8 mouse cellular contexts compared by ENCODE assay signal in the genomic region with DNA sequence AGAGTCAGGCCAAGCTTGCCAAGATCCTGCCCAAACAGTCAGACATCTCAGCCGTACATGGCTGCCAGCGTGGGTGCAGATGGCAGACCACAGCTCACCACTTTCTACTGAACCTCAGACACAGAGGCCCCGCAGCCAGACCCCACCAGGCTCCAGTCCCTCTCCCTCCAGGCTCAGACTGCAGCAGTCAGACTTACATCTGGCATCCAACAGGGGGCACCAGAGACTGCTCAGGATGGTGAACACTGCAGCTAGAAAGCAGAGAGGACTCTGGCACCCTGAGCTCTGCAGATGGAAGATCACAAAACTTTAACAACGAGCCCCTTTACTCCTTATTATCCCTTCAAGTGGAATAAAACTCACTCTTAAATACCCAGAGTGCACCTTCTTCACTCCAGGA. TPM values are rescaled to one million over a fixed set of nuclear protein-coding genes. Genes with fewer than 3 reads are reported as not detected.
DNase-seq lines count a peak whose midpoint lies in the region; ATAC-seq and TF ChIP-seq lines count a peak whose summit lies in the region.

No protein-coding gene starts in this region.

- H3K4me2 ChIP-seq in forebrain, embryonic 15.5 days (replicated peaks) = no peak overlapping the region
- H3K4me2 ChIP-seq in hindbrain, postnatal 0 days (ENCODE audit: low read depth, low read length) = no peak overlapping the region

- peak; percentile 93 for TF ChIP-seq CTCF in hindbrain, postnatal 0 days (IDR thresholded peaks at IDR 0.05; ENCODE audit: low read depth)
- TF ChIP-seq CTCF in small intestine, adult 2 months (IDR thresholded peaks at IDR 0.05; ENCODE audit: extremely low read depth, insufficient read length, insufficient replicate concordance, low read depth, low read length) = peak; percentile 67; the same call in 1 of the 2 replicates

- peak; percentile 12 for DNase-seq in cerebellum, adult 11 months
- DNase-seq in c-Kit-positive CD71-positive TER-119-positive erythroid progenitor cells, embryonic 14.5 days (ENCODE audit: low spot score) = peak; percentile 5
- DNase-seq in hindbrain, postnatal 0 days (ENCODE audit: low spot score) = peak; percentile 87
- peak; percentile 68 to 77 for DNase-seq in layer of hippocampus, postnatal 36 days
- DNase-seq in mesoderm, embryonic 11.5 days (ENCODE audit: low read depth, low spot score) = peak; percentile 86

- no peak overlapping the region for H3K9ac ChIP-seq in forebrain, embryonic 15.5 days (replicated peaks)
- H3K9ac ChIP-seq in hindbrain, postnatal 0 days (replicated peaks; ENCODE audit: low read length) = no peak overlapping the region

- no peaks in the 10 kb centered on the region for H3K9me3 ChIP-seq in forebrain, embryonic 15.5 days
- no peaks in the 10 kb centered on the region for H3K9me3 ChIP-seq in hindbrain, postnatal 0 days (ENCODE audit: low read length)

- H3K4me1 ChIP-seq in forebrain, embryonic 15.5 days = no peaks in the 10 kb centered on the region
- H3K4me1 ChIP-seq in hindbrain, postnatal 0 days (ENCODE audit: insufficient read depth, low read length) = no peaks in the 10 kb centered on the region
- no peaks in the 10 kb centered on the region for H3K4me1 ChIP-seq in small intestine, adult 2 months (ENCODE audit: control insufficient read depth, insufficient read depth, insufficient read length, low read length)

- H3K27me3 ChIP-seq in forebrain, embryonic 15.5 days = no peaks in the 10 kb centered on the region
- no peaks in the 10 kb centered on the region for H3K27me3 ChIP-seq in hindbrain, postnatal 0 days (ENCODE audit: insufficient read depth, low read length)
- no peaks in the 10 kb centered on the region for H3K27me3 ChIP-seq in small intestine, adult 2 months (ENCODE audit: control insufficient read depth, insufficient read depth, low read length)

- ATAC-seq in cerebellum, adult (ENCODE audit: insufficient number of reproducible peaks, low FRiP score, low TSS enrichment) = no peak
- ATAC-seq in forebrain, embryonic 15.5 days (replicated peaks) = peak; percentile 91
- ATAC-seq in hindbrain, postnatal 0 days = peak; percentile 88; the same call in 1 of the 2 replicates

- H3K36me3 ChIP-seq in forebrain, embryonic 15.5 days = no peaks in the 10 kb centered on the region
- no peaks in the 10 kb centered on the region for H3K36me3 ChIP-seq in hindbrain, postnatal 0 days (ENCODE audit: insufficient read depth, low read length)
- no peaks in the 10 kb centered on the region for H3K36me3 ChIP-seq in small intestine, adult 2 months (ENCODE audit: control insufficient read depth, insufficient read depth, low read length)

- 27% methylated on average over 4 of the region's 4 CpGs for WGBS in forebrain, embryonic 15.5 days
- 21% methylated on average over 4 of the region's 4 CpGs for WGBS in hindbrain, postnatal 0 days
- WGBS in small intestine, adult 2 months = 21% methylated on average over 4 of the region's 4 CpGs

- TF ChIP-seq POLR2A in small intestine, adult 2 months (IDR thresholded peaks at IDR 0.05; ENCODE audit: low read depth, low read length) = no peak

- no peak overlapping the region for H3K27ac ChIP-seq in forebrain, embryonic 15.5 days (replicated peaks)
- no peak overlapping the region for H3K27ac ChIP-seq in hindbrain, postnatal 0 days
- no peak overlapping the region for H3K27ac ChIP-seq in small intestine, adult 2 months (ENCODE audit: insufficient read depth, low read depth, low read length)

- H3K4me3 ChIP-seq in forebrain, embryonic 15.5 days = no peak overlapping the region
- no peak overlapping the region for H3K4me3 ChIP-seq in hindbrain, postnatal 0 days (ENCODE audit: low read length)
- no peak overlapping the region for H3K4me3 ChIP-seq in small intestine, adult 2 months (ENCODE audit: low read depth, low read length)

RNA-seq across cellular contexts. Expression of gene Mrps22, which starts 44.3 kb away (rescaled TPM):
- polyA plus RNA-seq in forebrain, embryonic 15.5 days (2015; fragmentation: Nextera tagmentation; extraction: Ambion mirVana) = 54.9 and 57.4 TPM in 2 replicates
- total RNA-seq in hindbrain, postnatal 0 days (2014; rRNA removed) = 44.8 and 56.8 TPM in 2 replicates
- polyA plus RNA-seq in hindbrain, postnatal 0 days (2015; fragmentation: Nextera tagmentation; extraction: Ambion mirVana) = 43.8 and 48.5 TPM in 2 replicates
- total RNA-seq in layer of hippocampus, postnatal 36 days (2021) = 10 to 100 TPM; 30.5 to 34.0 TPM
- 10.2 and 14.8 TPM in 2 replicates for polyA plus RNA-seq in small intestine, adult 2 months (2012; rRNA removed)

Comparison
In these comparisons a context has a peak if more than half of its experiments do, and no peak if none do; other contexts are left out.
1. DNase-seq: peak in every context shown above with its lines; median percentile 87 in hindbrain, postnatal 0 days; 86 in mesoderm, embryonic 11.5 days; 72 in layer of hippocampus, postnatal 36 days; 12 in cerebellum, adult 11 months; 5 in c-Kit-positive CD71-positive TER-119-positive erythroid progenitor cells, embryonic 14.5 days.